Mouse (Mus musculus) liver, embryonic 14.5 days (tissue): ENCODE measurements around the gene Ppif. TPM values are rescaled to one million over a fixed set of nuclear protein-coding genes. Genes with fewer than 3 reads are reported as not detected.

Source experiments
- ATAC-seq: fragments of 200-750 bp; cut with Nextera tagmentation; 2 replicates; pipeline ENCODE4 v1.8.0; 2017; ENCODE audit warnings: moderate number of reproducible peaks, mild to moderate bottlenecking, moderate library complexity; ENCODE audit not compliant: insufficient read depth
- DNase-seq, 3 experiments: peaks; one replicate each; pipeline ENCODE4 v3.0.0-alpha.2; 2012 to 2013; ENCODE audit warnings: low read depth in 3 of 3, low spot score in 3 of 3
- H3K27ac ChIP-seq: fragments of 300-500 bp; sonication (generic); 2 replicates; pipeline ENCODE4 v1.5.1; 2014; ENCODE audit warnings: moderate library complexity, mild to moderate bottlenecking, control low read depth, inconsistent platforms
- H3K27me3 ChIP-seq: fragments of 300-500 bp; sonication (generic); 2 replicates; pipeline ENCODE4 v1.6.1; 2014; ENCODE audit warnings: mild to moderate bottlenecking, low read length, moderate library complexity; ENCODE audit not compliant: control insufficient read depth, insufficient read depth
- H3K36me3 ChIP-seq: fragments of 300-500 bp; sonication (generic); replicated peaks from 2 replicates; pipeline ENCODE4 v1.6.1; 2014; ENCODE audit warnings: low read depth; ENCODE audit not compliant: control insufficient read depth, insufficient read depth
- H3K4me1 ChIP-seq, 2 experiments: fragments of 200-500 bp in 1 of 2; fragments of 300-500 bp in 1 of 2; sonication (generic) in 1 of 2; replicated peaks; 2 replicates each; pipeline ENCODE4 v1.6.1; 2012 to 2014; ENCODE audit warnings: antibody characterized with exemption in 1 of 2, inconsistent platforms in 1 of 2, low read length in 1 of 2; ENCODE audit not compliant: control insufficient read depth in 2 of 2, insufficient read depth in 2 of 2
- H3K4me2 ChIP-seq: fragments of 300-500 bp; sonication (generic); 2 replicates; pipeline ENCODE4 v1.6.1; 2014; ENCODE audit warnings: low read depth, mild to moderate bottlenecking, control low read depth, moderate library complexity
- H3K4me3 ChIP-seq, 2 experiments: fragments of 200-500 bp in 1 of 2; fragments of 300-500 bp in 1 of 2; sonication (generic) in 1 of 2; 2 replicates each; pipeline ENCODE4 v1.5.1; 2012 to 2014; ENCODE audit warnings: low read depth in 2 of 2, low read length in 2 of 2, mild to moderate bottlenecking in 2 of 2, control low read depth in 1 of 2, inconsistent platforms in 1 of 2, moderate library complexity in 1 of 2; ENCODE audit not compliant: insufficient read depth in 1 of 2
- H3K9ac ChIP-seq: fragments of 300-500 bp; sonication (generic); replicated peaks from 2 replicates; pipeline ENCODE4 v1.6.1; 2014; ENCODE audit warnings: mild to moderate bottlenecking, control low read depth, moderate library complexity
- H3K9me3 ChIP-seq: fragments of 300-500 bp; sonication (generic); 2 replicates; pipeline ENCODE4 v1.6.1; 2016; ENCODE audit warnings: low read length, mixed read lengths; ENCODE audit not compliant: control insufficient read depth
- CTCF ChIP-seq: IDR thresholded peaks from 2 replicates; pipeline ENCODE4 v1.5.1; 2016; ENCODE audit warnings: antibody characterized with exemption, low read depth, control low read depth
- EP300 ChIP-seq: IDR thresholded peaks from 2 replicates; pipeline ENCODE4 v1.6.1; 2016; ENCODE audit warnings: antibody characterized with exemption, low read depth
- WGBS: fragments of 180-500 bp; shearing (Covaris S2); extraction: QIAGEN DNeasy Blood & Tissue Kit; methylation state at CpG from one replicate; pipeline ENCODE4 v1.1.7; 2014; ENCODE audit not compliant: insufficient replicate concordance; 5-methylcytosine and 5-hydroxymethylcytosine counted together
- polyA plus RNA-seq, 2 experiments: library from polyadenylated mRNA; depleted of rRNA in 1 of 2; stranded (reverse) in 1 of 2; unstranded in 1 of 2; fragments of >200 nt; fragmentation: Nextera tagmentation in 1 of 2; extraction: Ambion mirVana in 1 of 2; gene quantifications; 2 replicates each; pipeline versions ENCODE4 v1.2.1 to v1.2.3; 2012 to 2014

Ppif gene
- polyA plus RNA-seq, 2 experiments = 28.8 to 44.2 TPM

GRCm38 (mm10) chr14:25713443-25713842 lies 19.5 kb downstream of the Ppif start:
- Histone ChIP-seq H3K27me3 (no peaks in the 10 kb centered on the region), H3K27ac (no peak overlapping the region), H3K4me2 (no peak overlapping the region), H3K4me1 (peaks cover 8 to 31% of the 10 kb centered on the region in 2 experiments), H3K9me3 (no peaks in the 10 kb centered on the region), H3K4me3 (no peak overlapping the region), H3K9ac (no peak overlapping the region), H3K36me3 (no peaks in the 10 kb centered on the region)
- DNase-seq (no peak), ATAC-seq (no peak)
- TF ChIP-seq EP300 = no peak
- peak; percentile 63 for TF ChIP-seq CTCF
- WGBS = 21% methylated on average over 4 of the region's 4 CpGs

GRCm38 (mm10) chr14:25716528-25716927 lies 22.6 kb downstream of the Ppif start:
- no peak overlapping the region for H3K9ac ChIP-seq
- 73% methylated on average over 1 of the region's 1 CpGs for WGBS
- H3K27ac ChIP-seq = no peak overlapping the region
- no peak overlapping the region for H3K4me2 ChIP-seq
- H3K4me3 ChIP-seq = no peak overlapping the region
- no peaks in the 10 kb centered on the region for H3K36me3 ChIP-seq
- H3K4me1 ChIP-seq = 0 out of 4 replicates have a peak, but pooled peaks cover 0 to 5% of the 10 kb centered on the region in 2 experiments
- TF ChIP-seq CTCF (no peak), EP300 (no peak)
- no peaks in the 10 kb centered on the region for H3K27me3 ChIP-seq
- no peak for DNase-seq
- no peaks in the 10 kb centered on the region for H3K9me3 ChIP-seq
- ATAC-seq = no peak

GRCm38 (mm10) chr14:25717718-25718117 lies 23.8 kb downstream of the Ppif start:
- Histone ChIP-seq H3K4me2 (no peak overlapping the region), H3K27ac (no peak overlapping the region), H3K36me3 (no peaks in the 10 kb centered on the region), H3K9ac (no peak overlapping the region), H3K9me3 (no peaks in the 10 kb centered on the region), H3K4me1 (0 out of 4 replicates have a peak, but pooled peaks cover 0 to 5% of the 10 kb centered on the region in 2 experiments), H3K4me3 (no peak overlapping the region), H3K27me3 (no peaks in the 10 kb centered on the region)
- WGBS = 71% methylated on average over 8 of the region's 8 CpGs
- DNase-seq (no peak), ATAC-seq (no peak)
- no peak for TF ChIP-seq CTCF
- TF ChIP-seq EP300 = no peak

GRCm38 (mm10) chr14:25718471-25718870 lies 24.5 kb downstream of the Ppif start:
- WGBS = 0% methylated on average over 2 of the region's 2 CpGs
- Histone ChIP-seq H3K4me3 (no peak overlapping the region), H3K27me3 (no peaks in the 10 kb centered on the region), H3K4me1 (0 out of 4 replicates have a peak, but pooled peaks cover 0 to 5% of the 10 kb centered on the region in 2 experiments), H3K4me2 (no peak overlapping the region), H3K36me3 (no peaks in the 10 kb centered on the region), H3K9me3 (no peaks in the 10 kb centered on the region), H3K9ac (no peak overlapping the region), H3K27ac (no peak overlapping the region)
- DNase-seq (no peak), ATAC-seq (no peak)
- TF ChIP-seq CTCF (no peak), EP300 (no peak)

GRCm38 (mm10) chr14:25719371-25719770 lies 25.4 kb downstream of the Ppif start:
- no peak for TF ChIP-seq CTCF
- no peak for TF ChIP-seq EP300
- 43% methylated on average over 9 of the region's 9 CpGs for WGBS
- no peak overlapping the region for H3K9ac ChIP-seq
- H3K4me1 ChIP-seq = 0 out of 4 replicates have a peak, but pooled peaks cover 0 to 5% of the 10 kb centered on the region in 2 experiments
- no peaks in the 10 kb centered on the region for H3K9me3 ChIP-seq
- no peak for DNase-seq
- no peaks in the 10 kb centered on the region for H3K36me3 ChIP-seq
- ATAC-seq = no peak
- H3K27me3 ChIP-seq = no peaks in the 10 kb centered on the region
- H3K4me3 ChIP-seq = no peak overlapping the region
- H3K27ac ChIP-seq = no peak overlapping the region
- H3K4me2 ChIP-seq = no peak overlapping the region
